Mouse (Mus musculus) layer of hippocampus, adult 9-11 months (tissue): ENCODE data around the gene Kcnj10.

Source experiments
- DNase-seq: peaks from one replicate; pipeline ENCODE4 v3.0.0; 2022

Kcnj10 gene

DNA sequence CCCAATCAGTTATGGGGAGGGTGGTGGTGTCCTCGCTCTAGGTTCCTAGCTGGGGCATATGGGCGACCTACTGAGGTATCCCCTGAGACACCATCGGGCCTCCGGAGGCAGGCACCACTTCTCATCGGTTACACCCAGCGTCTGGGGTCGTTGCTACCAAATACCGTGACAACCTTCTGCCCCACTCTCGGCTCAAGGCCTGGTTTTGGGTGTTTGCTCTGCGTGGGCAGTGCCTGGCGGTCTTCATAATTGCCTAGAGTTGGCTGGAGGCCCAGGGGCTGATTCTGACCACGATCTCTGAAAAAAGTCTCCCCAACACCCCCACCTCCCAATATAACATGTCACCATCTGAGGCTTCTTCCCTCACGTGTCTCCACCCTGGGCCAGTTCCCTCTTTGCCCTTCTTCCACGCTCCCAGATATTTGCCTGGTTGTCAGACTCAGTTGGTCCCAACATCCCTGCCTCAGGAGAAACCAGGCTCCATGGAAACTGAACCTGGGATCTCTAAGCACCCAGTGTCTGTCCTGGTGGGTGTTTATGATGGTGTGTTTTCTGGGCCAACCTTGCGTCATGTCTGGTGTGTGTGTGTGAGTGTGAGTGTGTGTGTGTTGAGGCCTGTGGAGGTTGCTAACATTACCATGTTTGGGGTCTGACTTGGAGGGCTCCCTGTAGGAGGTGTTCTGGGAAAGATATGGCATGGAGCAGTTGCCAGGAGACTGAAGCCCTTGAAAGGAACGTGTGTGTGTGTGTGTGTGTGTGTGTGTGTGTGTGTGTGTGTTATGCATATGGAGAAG lies 28.0 kb upstream of the Kcnj10 start:
- peak; percentile 88 for DNase-seq

DNA sequence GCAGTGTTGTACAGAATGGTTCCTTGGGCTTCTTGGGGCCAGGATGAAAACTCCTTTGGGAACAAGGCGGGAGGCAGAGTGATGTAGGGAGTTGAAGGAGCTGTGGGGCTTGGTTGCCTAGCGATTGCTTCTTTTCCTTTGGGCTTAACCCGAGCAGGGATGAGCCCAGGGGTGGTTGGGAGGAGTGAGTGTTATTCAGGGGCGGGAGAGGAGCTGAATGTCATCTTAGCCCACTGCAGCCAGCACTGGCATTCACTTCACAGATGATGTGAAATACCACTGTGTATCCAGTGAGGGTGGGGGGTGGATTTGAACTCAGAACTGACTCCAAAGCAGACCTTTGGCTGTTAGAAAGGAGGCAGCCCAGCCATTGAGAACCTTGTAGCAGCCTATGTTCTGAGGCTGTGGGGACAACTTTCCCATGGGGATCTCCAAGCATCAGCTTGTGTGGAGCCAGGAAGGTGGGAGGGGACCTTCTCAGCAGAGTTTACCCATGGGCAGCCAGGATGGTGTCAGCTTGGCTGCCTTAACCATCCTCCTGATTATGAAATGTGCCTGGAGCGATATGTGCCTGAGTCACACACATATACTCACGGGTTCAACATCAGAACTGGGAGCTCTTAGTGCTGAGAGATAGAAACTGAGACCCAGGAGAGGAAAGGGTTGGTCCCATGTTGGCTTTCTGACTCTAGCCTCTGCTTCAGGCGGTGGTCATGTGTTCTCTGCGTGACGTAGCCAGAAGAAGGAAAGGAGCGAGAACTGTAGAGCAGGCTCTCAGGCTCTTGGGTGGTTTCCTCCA lies 27.2 kb upstream of the Kcnj10 start:
- DNase-seq = no peak

DNA sequence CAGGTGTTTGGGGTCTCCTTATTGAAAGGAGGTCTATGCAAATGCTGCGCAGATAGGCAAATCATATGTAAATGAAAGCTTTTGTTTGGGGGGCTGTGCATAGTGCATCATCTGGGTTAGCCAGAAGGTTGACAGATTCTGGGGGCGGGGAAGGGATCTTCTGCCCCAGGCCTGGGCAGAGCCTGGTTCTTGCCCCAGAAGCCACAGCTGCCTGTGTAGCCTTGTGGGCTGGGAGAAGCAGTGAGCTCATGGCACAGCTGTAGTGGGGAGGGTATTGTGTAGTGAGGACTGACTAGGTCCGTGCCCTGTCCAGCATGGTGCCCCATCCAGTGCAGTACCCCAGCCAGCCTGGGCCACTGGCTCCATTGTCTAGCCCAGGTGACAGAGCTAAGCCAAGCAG lies 26.1 kb upstream of the Kcnj10 start:
- DNase-seq = no peak

DNA sequence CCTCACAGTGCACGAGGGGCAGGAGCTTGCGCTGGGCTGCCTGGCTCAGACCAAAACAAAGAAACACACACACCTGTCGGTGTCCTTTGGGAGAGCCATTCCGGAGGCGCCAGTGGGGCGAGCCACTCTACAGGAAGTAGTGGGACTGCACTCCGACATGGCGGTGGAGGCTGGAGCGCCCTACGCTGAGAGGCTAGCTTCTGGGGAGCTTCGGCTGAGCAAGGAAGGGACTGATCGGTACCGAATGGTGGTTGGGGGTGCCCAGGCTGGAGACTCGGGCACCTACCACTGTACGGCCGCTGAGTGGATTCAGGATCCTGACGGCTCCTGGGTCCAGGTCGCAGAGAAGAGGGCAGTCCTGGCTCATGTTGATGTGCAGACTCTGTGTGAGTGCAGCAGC lies 23.6 kb upstream of the Kcnj10 start:
- DNase-seq = no peak

DNA sequence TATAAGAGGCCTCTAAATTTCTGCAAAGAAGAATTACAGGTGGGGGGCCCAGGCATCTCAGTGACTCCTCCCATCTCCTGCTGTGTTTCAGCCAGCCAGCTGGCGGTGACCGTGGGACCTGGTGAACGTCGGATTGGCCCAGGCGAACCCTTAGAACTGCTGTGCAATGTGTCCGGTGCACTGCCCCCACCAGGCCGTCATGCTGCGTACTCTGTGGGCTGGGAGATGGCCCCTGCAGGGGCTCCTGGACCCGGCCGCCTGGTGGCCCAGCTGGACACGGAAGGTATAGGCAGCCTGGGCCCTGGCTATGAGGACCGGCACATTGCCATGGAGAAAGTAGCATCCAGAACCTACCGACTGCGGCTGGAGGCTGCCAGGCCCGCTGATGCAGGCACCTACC lies 23.1 kb upstream of the Kcnj10 start:
- no peak for DNase-seq

DNA sequence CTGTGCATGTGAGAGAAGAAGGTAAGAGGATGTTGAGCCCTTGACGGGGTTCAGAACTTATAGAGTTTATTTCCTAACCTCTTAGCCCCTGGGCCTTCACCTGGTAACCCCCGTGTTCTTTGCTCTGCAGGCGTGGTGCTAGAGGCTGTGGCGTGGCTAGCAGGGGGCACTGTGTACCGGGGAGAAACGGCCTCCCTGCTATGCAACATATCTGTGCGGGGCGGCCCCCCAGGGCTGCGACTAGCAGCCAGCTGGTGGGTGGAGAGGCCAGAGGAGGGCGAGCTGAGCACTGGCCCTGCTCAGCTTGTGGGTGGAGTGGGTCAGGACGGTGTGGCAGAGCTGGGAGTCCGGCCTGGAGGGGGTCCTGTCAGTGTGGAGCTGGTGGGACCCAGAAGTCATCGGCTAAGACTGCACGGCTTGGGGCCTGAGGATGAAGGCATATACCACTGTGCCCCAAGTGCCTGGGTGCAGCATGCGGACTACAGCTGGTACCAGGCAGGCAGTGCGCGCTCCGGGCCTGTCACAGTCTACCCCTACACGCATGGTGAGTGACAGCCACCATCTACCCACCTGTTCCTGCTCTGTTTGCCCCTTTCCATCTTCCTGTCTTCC lies 22.5 kb upstream of the Kcnj10 start:
- DNase-seq = no peak

DNA sequence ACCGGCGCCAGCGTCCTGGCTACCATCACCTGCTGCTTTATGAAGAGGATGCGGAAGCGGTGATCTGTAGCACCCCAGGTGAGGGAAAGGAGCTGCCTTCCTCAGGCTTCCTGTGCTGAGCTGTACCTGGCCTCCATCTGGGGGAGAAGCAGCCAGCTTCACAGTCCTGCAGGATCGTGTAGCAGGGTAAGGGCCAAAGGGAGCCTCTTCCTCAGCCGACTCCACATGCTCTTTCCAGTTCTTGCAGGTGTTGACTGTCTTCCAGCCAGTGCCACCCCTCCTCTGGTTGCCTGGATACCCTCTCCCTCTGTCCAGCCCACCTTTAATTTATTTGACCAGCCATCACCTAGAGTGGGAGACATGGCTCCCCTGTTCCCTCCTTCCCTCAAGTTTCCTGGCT lies 21.7 kb upstream of the Kcnj10 start:
- no peak for DNase-seq

DNA sequence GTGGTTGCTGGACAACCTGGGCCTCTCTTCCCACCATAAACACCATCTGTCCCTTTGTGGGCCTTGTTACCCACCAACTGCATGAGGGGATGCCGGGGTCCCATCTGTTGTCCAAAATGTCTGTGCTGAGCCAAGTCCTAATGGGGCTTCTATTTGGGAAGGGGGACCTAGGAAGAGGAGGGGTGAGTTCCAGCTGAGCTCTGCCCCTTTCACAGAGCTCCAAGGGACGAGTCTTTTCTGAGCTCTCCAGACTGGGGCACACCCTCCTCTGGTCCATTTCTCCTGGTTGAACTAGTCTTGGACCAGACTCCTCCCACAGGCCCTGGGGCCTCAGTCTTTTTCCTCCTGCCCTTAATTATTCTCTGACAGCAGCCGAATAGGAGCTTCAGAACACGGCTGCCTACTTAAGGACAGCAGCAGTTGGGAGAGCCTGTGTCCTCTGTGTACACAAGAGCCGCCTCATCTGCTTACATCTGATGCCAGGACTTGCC lies 21.0 kb upstream of the Kcnj10 start:
- DNase-seq = no peak

DNA sequence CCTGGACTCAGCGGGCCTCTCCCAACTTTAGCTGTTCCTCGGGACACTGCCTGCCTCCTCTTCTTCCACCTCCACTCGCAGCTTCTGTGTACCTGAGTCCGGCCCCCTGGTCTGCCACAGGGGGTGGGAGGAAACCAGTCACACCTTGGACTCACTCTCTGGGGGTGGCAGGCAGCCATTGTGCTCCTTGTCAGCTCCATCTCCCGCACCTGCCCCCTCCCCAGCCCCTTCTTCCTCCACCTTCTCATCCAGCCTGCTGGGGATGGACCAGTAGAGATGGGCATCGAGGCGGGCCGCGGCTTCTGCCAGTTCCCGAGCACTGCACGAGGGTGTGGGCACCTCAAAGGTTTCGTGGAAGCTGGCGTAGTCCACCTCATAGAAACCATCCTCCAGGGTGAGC lies 18.3 kb upstream of the Kcnj10 start:
- no peak for DNase-seq

DNA sequence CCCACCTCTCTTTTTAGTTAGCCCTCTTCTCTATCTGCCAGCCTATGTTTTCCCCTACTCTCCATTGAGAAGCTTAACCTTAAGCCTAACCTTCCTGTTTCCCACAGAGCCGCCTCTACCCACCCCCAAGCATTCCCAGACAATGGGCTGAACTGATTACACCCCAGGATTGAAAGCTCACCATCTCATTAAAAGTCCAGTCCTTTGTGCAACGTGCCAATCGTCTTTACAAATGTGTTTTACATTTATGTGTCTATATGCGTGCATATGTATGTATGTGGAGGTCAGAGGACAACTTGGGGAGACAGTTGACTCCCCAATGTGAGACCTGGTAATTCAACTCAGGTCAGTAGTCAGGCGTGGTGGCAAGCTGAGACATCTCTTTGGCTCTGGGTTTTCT lies 17.7 kb upstream of the Kcnj10 start:
- DNase-seq = no peak

DNA sequence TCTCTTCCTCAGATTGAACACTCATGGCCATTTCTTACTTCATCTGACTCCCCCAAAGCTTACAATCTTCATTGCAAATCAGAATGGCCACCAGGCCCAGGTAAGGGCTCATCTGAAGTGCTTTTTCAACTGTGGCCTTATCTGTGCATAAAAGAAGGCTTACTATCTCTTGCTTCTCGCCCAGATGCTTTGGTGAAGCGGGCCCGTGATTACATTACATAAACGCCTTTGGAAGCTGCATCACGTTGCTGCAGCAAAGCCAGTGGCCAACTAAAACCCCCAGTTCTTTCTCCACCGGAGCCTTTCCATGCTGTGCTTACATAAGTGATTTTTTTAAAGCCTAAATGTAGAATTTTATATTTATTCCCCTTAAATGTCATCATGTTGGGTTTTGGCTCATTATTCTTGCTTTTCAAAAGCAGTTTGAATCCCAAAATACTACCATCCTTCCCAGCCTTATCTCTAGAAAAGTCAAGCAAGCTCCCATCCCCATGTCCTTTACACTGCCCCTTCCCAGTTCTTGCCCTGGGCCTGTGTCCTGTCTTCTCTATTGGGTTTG lies 17.1 kb upstream of the Kcnj10 start:
- no peak for DNase-seq

DNA sequence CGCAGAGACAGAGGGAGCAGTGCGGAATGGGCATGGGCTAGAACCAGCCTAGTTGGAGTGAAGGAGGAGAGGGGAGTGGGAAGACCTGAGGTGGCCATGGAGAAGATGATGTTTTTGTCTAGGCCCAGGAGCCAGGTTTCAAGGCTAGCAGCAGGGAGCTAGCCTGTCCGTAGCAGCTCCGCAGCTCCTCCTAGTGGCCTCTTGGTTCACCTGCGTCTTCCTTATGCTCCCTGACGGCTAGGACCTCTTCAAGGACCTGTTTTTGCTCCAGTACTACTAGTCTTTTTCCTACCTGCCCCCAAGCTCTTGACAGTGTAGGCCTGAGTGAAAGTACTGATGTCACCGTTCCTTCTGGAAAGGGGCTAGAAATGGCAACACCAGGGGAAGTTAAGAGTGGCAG lies 16.3 kb upstream of the Kcnj10 start:
- DNase-seq = no peak

DNA sequence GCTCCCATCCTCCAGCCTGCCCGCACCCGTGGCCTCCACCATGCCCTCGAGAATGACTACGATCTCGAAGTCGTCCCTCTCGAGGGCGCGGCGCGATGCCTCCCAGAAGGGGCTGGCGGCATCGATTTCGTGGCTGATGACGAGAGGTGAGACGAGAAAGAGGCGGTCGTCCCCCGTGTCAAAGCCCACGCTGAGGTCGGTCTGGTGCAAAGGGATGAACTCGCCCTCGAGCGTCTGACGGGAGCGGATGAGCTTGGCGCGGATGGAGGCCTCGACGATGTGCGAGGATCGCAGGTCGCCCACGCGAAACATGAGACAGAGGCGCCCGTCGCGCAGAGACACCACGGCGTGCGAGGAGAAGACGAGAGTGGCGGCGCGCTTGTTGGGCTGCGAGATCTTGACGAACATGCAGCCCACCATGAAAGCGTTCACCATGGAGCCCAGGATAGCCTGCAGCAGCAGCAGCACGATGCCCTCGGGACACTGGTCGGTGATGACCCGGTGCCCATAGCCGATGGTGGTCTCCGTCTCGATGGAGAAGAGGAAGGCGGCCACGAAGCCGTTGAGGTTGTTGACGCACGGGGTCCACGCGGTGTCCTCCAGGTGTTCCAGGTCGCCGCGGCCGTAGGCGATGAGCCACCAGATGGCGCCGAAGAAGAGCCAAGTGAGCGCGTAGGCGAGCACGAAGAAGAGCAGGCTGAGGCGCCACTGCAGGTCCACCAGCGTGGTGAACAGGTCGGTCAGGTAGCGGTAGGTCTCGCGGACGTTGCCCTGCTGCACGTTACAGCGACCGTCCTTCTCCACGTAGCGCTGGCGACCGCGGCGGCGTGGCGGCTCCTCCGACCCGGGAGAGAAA lies 15.1 kb upstream of the Kcnj10 start:
- no peak for DNase-seq

DNA sequence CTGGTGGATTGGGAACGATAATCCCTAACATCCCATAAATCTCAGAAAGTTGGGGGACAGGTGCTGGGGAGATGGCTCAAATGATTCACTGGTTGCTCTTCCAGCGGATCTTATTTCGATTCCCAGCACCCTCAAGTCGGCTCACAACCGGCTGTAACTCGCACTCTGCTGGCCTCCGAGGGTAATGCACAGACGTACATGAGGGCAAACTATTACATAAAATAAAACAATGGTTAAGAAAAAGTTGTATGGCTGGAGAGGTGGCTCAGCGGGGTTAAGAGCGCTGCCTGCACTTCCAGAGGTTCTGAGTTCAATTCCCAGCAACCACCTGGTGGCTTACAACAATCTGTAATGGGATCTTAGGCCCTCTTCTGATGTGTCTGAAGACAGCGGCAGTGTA lies 14.3 kb upstream of the Kcnj10 start:
- no peak for DNase-seq

DNA sequence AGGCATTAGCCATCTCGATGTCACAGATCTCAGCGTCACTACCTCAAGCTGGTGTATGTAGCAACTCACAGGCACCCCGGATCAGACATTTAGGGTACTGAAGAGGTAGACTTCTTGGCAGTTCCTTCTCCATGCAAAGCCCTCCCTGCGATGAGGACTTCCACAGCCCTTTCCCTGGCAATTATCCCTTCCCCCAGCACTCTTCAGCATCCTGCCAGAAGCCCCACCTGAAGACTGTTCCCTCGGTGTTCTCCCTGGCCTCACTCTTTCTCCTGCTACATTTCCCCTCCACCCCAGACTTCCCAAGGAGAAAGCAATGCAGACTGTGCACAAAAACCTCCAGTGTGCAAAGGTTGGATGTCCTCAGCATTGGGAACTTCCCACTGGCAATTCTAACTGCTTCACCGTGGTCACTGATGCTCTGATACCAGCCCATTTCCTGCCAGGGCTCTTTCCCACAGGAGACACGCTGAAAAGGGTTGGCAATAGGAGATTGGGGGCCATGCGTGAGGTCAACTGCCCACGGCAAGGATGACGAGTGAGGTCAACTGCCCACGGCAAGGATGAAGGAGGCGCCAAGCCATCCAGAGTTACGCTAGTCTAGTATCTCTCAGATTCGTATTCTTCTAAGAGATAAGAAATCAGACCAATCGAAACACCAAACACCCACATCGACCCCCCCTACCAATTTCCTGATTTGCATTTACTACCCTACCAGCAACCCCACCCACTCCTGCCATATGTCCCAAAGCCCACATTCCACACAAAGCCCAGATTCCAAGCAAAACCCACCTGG lies 13.6 kb upstream of the Kcnj10 start:
- DNase-seq = peak; percentile 84

DNA sequence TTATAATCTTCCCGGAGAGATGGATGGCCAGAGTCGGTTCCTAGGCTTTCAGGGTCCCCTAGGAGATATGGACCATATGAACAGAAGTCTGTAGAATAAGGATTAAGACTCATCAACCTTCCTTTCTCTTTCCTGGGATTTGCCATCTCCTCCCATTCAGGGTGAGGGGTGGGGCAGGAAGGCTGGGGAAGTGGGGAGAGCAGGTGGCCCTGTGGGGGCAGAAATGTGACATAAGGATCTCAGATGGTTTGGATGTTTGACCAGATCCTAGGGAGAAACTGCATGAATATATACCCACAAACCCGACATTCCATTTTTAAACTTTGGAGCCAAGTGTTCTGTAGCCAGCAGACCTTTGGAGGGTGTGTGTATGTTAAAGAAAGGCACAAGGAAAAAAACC lies 13.0 kb upstream of the Kcnj10 start:
- no peak for DNase-seq

DNA sequence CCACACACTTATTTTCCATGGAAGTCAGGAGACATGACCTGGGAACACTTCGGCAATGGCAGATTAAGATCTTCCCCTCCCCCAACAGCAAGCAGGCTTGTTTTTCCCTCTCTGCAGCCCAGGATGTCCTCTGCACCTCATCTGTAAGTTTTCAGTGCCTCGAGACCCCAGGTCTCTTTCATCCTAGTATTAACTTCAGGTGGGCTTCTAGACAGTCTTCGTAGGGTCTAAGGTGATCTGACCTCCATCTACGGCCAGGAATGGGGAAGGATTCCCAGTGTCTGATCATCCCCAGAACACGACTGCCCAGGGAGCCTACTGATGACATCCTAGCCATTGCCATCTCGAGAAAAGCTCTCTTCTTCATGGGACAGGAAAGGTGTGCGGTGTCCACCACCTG lies 12.5 kb upstream of the Kcnj10 start:
- no peak for DNase-seq

DNA sequence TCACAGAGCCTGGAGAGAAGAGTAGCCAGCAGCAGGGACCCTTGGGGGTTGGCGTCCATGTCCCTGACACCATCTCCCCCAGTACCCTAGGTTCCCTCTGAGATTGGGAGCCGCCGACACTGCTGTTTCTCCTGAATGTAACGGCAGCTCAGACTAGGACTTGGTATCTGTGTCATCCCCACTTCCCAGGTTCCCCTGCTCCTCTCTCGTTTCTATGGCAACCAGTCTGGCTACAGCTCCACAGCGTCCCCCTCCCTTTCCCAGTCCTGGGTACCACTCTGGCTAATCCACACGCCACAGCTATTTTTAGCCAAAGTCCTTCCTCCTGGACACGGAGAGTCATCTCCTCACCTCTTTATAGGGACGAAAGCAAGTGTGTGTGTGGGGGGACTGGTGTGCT lies 11.9 kb upstream of the Kcnj10 start, which contains the start of gene Kcnj9:
TSS of gene Kcnj9 (minus strand) at position 188 of the 400 bp plus-strand sequence.
- DNase-seq = peak; percentile 91

DNA sequence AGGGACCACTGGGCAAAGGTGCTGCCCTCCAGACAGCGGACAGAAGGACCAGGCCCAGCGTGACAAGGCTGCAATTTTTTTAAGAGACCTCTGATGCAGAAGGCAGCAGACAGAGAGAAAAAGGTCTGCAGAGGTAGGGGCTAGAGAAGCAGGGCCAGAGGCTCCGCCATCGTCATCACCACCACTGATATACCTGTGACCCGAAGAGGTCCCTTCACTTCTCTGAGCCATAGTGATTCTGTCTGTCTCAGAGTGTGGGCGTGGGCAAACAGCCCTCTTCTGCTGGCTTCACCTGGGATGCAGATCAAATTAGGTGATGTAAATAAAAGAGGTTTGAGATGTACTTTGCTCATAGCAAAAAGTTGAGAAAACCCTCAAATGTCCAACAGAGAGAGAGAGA lies 11.4 kb upstream of the Kcnj10 start:
- DNase-seq = no peak

DNA sequence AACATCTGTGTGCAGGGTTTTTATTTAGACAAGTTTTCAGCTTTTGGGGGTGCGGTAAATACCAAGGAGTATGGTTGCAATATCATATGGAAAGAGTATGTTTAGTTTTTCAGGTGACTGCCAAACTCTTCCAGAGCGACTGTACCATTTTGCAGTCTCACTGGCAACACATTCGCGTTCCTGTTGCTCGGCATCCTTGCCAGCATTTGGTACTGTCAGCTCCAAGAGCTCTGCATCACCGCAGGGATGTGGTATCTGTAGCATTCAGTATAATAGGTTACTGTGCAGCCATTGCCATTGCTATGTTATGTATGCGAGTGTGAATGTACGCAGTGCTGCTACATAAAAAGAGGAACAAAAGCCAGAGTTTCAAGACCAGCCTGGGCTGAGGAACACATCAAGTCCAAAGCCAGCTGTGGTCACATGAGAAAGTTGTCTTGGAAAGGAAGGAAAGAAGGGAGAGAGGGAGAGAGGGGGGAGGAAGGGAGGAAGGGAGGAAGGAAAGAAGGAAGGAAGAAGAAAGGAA lies 9.5 kb upstream of the Kcnj10 start:
- no peak for DNase-seq

DNA sequence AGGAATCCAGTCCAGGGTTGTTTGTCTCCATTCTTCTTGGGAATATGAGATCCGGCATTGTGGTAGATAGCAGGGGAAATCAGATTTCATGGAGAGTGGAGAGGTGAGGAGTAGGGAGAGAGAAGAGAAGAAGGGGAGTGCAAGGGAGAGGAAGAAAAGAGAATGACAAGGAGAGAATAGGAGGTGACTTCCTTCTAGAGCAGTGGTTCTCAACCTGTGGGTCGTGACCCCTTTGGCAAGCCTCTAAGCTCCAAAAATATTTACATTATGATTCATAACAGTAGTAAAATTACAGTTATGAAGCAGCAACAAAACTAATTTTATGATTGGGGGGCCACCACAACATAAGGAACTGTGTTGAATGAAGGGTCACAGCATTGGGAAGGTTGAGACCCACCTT lies 8.1 kb upstream of the Kcnj10 start:
- no peak for DNase-seq
